In genomic region chr5:140820539-140820938, GRCm38 (mm10) we compare ENCODE assay signal across 24 mouse cellular contexts. TPM values are rescaled to one million over a fixed set of nuclear protein-coding genes. Genes with fewer than 3 reads are reported as not detected.
DNase-seq lines count a peak whose midpoint lies in the region; ATAC-seq and TF ChIP-seq lines count a peak whose summit lies in the region.
"Had no signal": no experiment of that assay in that cellular context is flagged by ENCODE, and none has a peak within 500 bp of the region (broad histone marks: within the 10 kb centered on the region; RNA-seq: fewer than 3 reads in every experiment).

No protein-coding gene starts in this region.

- TF ChIP-seq CTCF in liver, adult 2 months (IDR thresholded peaks at IDR 0.05; ENCODE audit: low read depth, low read length) = no peak
- no peak for TF ChIP-seq CTCF in forebrain, postnatal 0 days (IDR thresholded peaks at IDR 0.05; ENCODE audit: low read depth)

- no peak overlapping the region for H3K4me3 ChIP-seq in hindbrain, embryonic 10.5 days
- H3K4me3 ChIP-seq in hindbrain, embryonic 11.5 days (ENCODE audit: low read depth, low read length) = no peak overlapping the region
- H3K4me3 ChIP-seq in liver, adult 2 months (ENCODE audit: insufficient read depth, low read depth, low read length) = no peak overlapping the region
- H3K4me3 ChIP-seq in liver, embryonic 11.5 days (ENCODE audit: low read depth, low read length) = no peak overlapping the region
- no peak overlapping the region for H3K4me3 ChIP-seq in brown adipose tissue, adult 24 weeks (ENCODE audit: insufficient read depth, low read depth, low read length)
- no peak overlapping the region for H3K4me3 ChIP-seq in forebrain, postnatal 0 days (ENCODE audit: low read depth, low read length)
- H3K4me3 ChIP-seq: forebrain, embryonic 10.5 days; forebrain, embryonic 13.5 days; gastrocnemius, adult 2 months had no signal

- H3K27me3 ChIP-seq in hindbrain, embryonic 10.5 days (ENCODE audit: insufficient read depth, poor library complexity, severe bottlenecking) = no peaks in the 10 kb centered on the region
- no peaks in the 10 kb centered on the region for H3K27me3 ChIP-seq in hindbrain, embryonic 11.5 days (ENCODE audit: control insufficient read depth, insufficient read depth, low read length)
- no peaks in the 10 kb centered on the region for H3K27me3 ChIP-seq in liver, adult 2 months (ENCODE audit: control insufficient read depth, insufficient read depth, low read length)
- no peaks in the 10 kb centered on the region for H3K27me3 ChIP-seq in liver, embryonic 11.5 days (replicated peaks; ENCODE audit: control insufficient read depth, insufficient read depth, low read length)
- H3K27me3 ChIP-seq in forebrain, postnatal 0 days (ENCODE audit: insufficient read depth, low read length) = no peaks in the 10 kb centered on the region
- H3K27me3 ChIP-seq: forebrain, embryonic 13.5 days had no signal

- H3K79me2 ChIP-seq in liver, adult 2 months (ENCODE audit: control insufficient read depth, insufficient read depth, low read length) = peaks cover 53% of the 10 kb centered on the region; the same call in 1 of the 2 replicates

- 0 out of 2 replicates have a peak overlapping the region, but pooled peaks have one; percentile 8 for H3K27ac ChIP-seq in hindbrain, embryonic 10.5 days
- H3K27ac ChIP-seq in hindbrain, embryonic 11.5 days (ENCODE audit: low read depth, low read length) = no peak overlapping the region
- peak overlapping the region; percentile 51 for H3K27ac ChIP-seq in liver, adult 2 months (replicated peaks; ENCODE audit: insufficient read depth, low read depth, low read length)
- H3K27ac ChIP-seq in liver, embryonic 11.5 days (ENCODE audit: low read depth, low read length) = no peak overlapping the region
- peak overlapping the region; percentile 5; the same call in 1 of the 2 replicates for H3K27ac ChIP-seq in brown adipose tissue, adult 24 weeks (replicated peaks; ENCODE audit: low read depth, low read length)
- H3K27ac ChIP-seq in forebrain, postnatal 0 days (ENCODE audit: low read depth, low read length) = no peak overlapping the region
- H3K27ac ChIP-seq: forebrain, embryonic 10.5 days; forebrain, embryonic 13.5 days; gastrocnemius, adult 2 months; hindbrain, embryonic 14.5 days; hindbrain, postnatal 0 days had no signal

- peaks cover 39% of the 10 kb centered on the region for H3K4me1 ChIP-seq in hindbrain, embryonic 10.5 days (replicated peaks)
- no peaks in the 10 kb centered on the region for H3K4me1 ChIP-seq in hindbrain, embryonic 11.5 days (replicated peaks; ENCODE audit: control insufficient read depth, insufficient read depth, low read length)
- peaks cover 52% of the 10 kb centered on the region for H3K4me1 ChIP-seq in liver, adult 2 months (ENCODE audit: control insufficient read depth, insufficient read depth, low read length)
- H3K4me1 ChIP-seq in liver, embryonic 11.5 days (replicated peaks; ENCODE audit: control insufficient read depth, insufficient read depth, low read length) = peaks cover 57% of the 10 kb centered on the region
- H3K4me1 ChIP-seq in brown adipose tissue, adult 24 weeks (ENCODE audit: control insufficient read depth, insufficient read depth, insufficient read length, low read length) = peaks cover 59% of the 10 kb centered on the region
- 0 out of 2 replicates have a peak, but pooled peaks cover 4% of the 10 kb centered on the region for H3K4me1 ChIP-seq in forebrain, postnatal 0 days (ENCODE audit: insufficient read depth)

- no peak overlapping the region for H3K9ac ChIP-seq in hindbrain, embryonic 11.5 days (ENCODE audit: low read depth, low read length)
- H3K9ac ChIP-seq in liver, adult 2 months (ENCODE audit: low read depth, low read length) = no peak overlapping the region
- no peak overlapping the region for H3K9ac ChIP-seq in liver, embryonic 11.5 days (ENCODE audit: low read depth, low read length)
- no peak overlapping the region for H3K9ac ChIP-seq in forebrain, postnatal 0 days
- H3K9ac ChIP-seq: forebrain, embryonic 13.5 days; hindbrain, embryonic 14.5 days had no signal

- no peak for ATAC-seq in hindbrain, embryonic 11.5 days (ENCODE audit: low FRiP score)
- no peak for ATAC-seq in liver, embryonic 11.5 days (replicated peaks; ENCODE audit: low FRiP score)
- ATAC-seq in forebrain, postnatal 0 days = no peak
- ATAC-seq: CD4-positive, CD25-positive, alpha-beta regulatory T cell, adult 4 months; forebrain, embryonic 13.5 days; forebrain, embryonic 16.5 days; hindbrain, postnatal 0 days; inflammation-experienced regulatory T-cells, adult 6 months had no signal

- no peaks in the 10 kb centered on the region for H3K9me3 ChIP-seq in hindbrain, embryonic 10.5 days
- no peaks in the 10 kb centered on the region for H3K9me3 ChIP-seq in hindbrain, embryonic 11.5 days (ENCODE audit: control insufficient read depth, low read length)
- no peaks in the 10 kb centered on the region for H3K9me3 ChIP-seq in liver, embryonic 11.5 days (ENCODE audit: control insufficient read depth, low read length)
- no peaks in the 10 kb centered on the region for H3K9me3 ChIP-seq in forebrain, postnatal 0 days (ENCODE audit: low read length)
- H3K9me3 ChIP-seq: forebrain, embryonic 10.5 days; forebrain, embryonic 13.5 days had no signal

- WGBS in hindbrain, embryonic 10.5 days = 66% methylated on average over 4 of the region's 4 CpGs
- WGBS in hindbrain, embryonic 11.5 days = 77% methylated on average over 4 of the region's 4 CpGs
- WGBS in liver, adult 2 months = 80% methylated on average over 4 of the region's 4 CpGs
- WGBS in liver, embryonic 11.5 days = 87% methylated on average over 4 of the region's 4 CpGs
- 89% methylated on average over 4 of the region's 4 CpGs for WGBS in forebrain, postnatal 0 days

- no peak overlapping the region for H3K4me2 ChIP-seq in hindbrain, embryonic 11.5 days (replicated peaks; ENCODE audit: low read depth, low read length)
- H3K4me2 ChIP-seq in liver, embryonic 11.5 days = no peak overlapping the region
- H3K4me2 ChIP-seq in forebrain, postnatal 0 days (ENCODE audit: low read depth) = no peak overlapping the region
- H3K4me2 ChIP-seq: forebrain, embryonic 13.5 days; heart, embryonic 11.5 days; hindbrain, embryonic 14.5 days had no signal

- H3K36me3 ChIP-seq in hindbrain, embryonic 10.5 days = peaks cover 20% of the 10 kb centered on the region
- H3K36me3 ChIP-seq in hindbrain, embryonic 11.5 days (ENCODE audit: control insufficient read depth, insufficient read depth, low read length) = no peaks in the 10 kb centered on the region
- peaks cover 2% of the 10 kb centered on the region; the same call in 1 of the 2 replicates for H3K36me3 ChIP-seq in liver, adult 2 months (ENCODE audit: control insufficient read depth, insufficient read depth, low read length)
- no peaks in the 10 kb centered on the region for H3K36me3 ChIP-seq in liver, embryonic 11.5 days (ENCODE audit: control insufficient read depth, insufficient read depth, low read length)
- H3K36me3 ChIP-seq in forebrain, postnatal 0 days (ENCODE audit: insufficient read depth) = no peaks in the 10 kb centered on the region

- DNase-seq in hindbrain, embryonic 10.5 days (ENCODE audit: low spot score) = no peak
- no peak for DNase-seq in hindbrain, embryonic 11.5 days (ENCODE audit: low spot score)
- no peak for DNase-seq in liver, adult 2 months (ENCODE audit: extremely low read depth, low read depth, low spot score)
- DNase-seq in liver, embryonic 11.5 days (ENCODE audit: low spot score) = no peak
- no peak for DNase-seq in forebrain, postnatal 0 days
- DNase-seq: adrenal gland, adult 8-10 months; adrenal gland, postnatal 36 days; cerebellum, adult 11 months; cerebellum, adult 2 months; cerebellum, adult 9-11 months; cerebellum, postnatal 25 days; embryo, embryonic 11 days; gastrocnemius, adult 2 months; gastrocnemius, postnatal 14 days; heart, adult 11 months had no signal

- TF ChIP-seq POLR2A in liver, adult 2 months (IDR thresholded peaks at IDR 0.05; ENCODE audit: extremely low read depth, insufficient read depth, low read length) = no peak

RNA-seq across cellular contexts. Expression of gene Gna12, which starts 9.7 kb away (rescaled TPM):
- polyA plus RNA-seq in hindbrain, embryonic 10.5 days (2016; fragmentation: Nextera tagmentation; extraction: Ambion mirVana) = 9.9 and 11.3 TPM in 2 replicates
- polyA plus RNA-seq in hindbrain, embryonic 11.5 days (2014; fragmentation: Nextera tagmentation; extraction: Ambion mirVana) = 17.2 and 32.3 TPM in 2 replicates
- total RNA-seq in liver, adult 2 months (2014; rRNA removed) = 43.1 and 56.9 TPM in 2 replicates
- 85.1 and 88.2 TPM in 2 replicates for polyA plus RNA-seq in liver, adult 2 months (2012; rRNA removed)
- polyA plus RNA-seq in liver, embryonic 11.5 days (2014; fragmentation: Nextera tagmentation; extraction: Ambion mirVana) = 25.1 and 31.1 TPM in 2 replicates
- 44.5 and 61.4 TPM in 2 replicates for polyA plus RNA-seq in brown adipose tissue, adult 24 weeks (2012; ENCODE audit: insufficient read depth, insufficient read length, missing spikeins)
- 102 and 138 TPM in 2 replicates for total RNA-seq in forebrain, postnatal 0 days (2014; rRNA removed)
- 35.6 and 39.0 TPM in 2 replicates for polyA plus RNA-seq in forebrain, postnatal 0 days (2015; fragmentation: Nextera tagmentation; extraction: Ambion mirVana)

Comparison
In these comparisons a context has a peak if more than half of its experiments do, and no peak if none do; other contexts are left out.
1. H3K27ac ChIP-seq: peak in hindbrain, embryonic 10.5 days (single experiment), liver, adult 2 months (single experiment) and brown adipose tissue, adult 24 weeks (single experiment); none in hindbrain, embryonic 11.5 days (single experiment), liver, embryonic 11.5 days (single experiment) and forebrain, postnatal 0 days (single experiment).